Mouse (Mus musculus) heart, adult 8-10 months (tissue): Measurements from ENCODE around the gene Mnd1. TPM values are rescaled to one million over a fixed set of nuclear protein-coding genes. Genes with fewer than 3 reads are reported as not detected.
A peak's percentile ranks its signal among the peaks of the same experiment; 100 is the strongest.

ENCODE experiments used
- DNase-seq: peaks from one replicate; pipeline ENCODE4 v3.0.0; 2022; ENCODE audit warnings: low spot score
- total RNA-seq, 4 experiments: library from RNA; stranded (reverse); gene quantifications; 2 replicates each; pipeline ENCODE4 v1.2.4; 2022

The Mnd1 gene
- total RNA-seq, 4 experiments from 2014 or later = 1.9 to 3.4 (median 2.3) TPM

- DNase-seq = no peak
Observed at GRCm38 (mm10) chr3:84048729-84049175, 106.8 kb downstream of the Mnd1 start.

GRCm38 (mm10) chr3:84046206-84046605 lies 109.4 kb downstream of the Mnd1 start:
- no peak for DNase-seq

DNA sequence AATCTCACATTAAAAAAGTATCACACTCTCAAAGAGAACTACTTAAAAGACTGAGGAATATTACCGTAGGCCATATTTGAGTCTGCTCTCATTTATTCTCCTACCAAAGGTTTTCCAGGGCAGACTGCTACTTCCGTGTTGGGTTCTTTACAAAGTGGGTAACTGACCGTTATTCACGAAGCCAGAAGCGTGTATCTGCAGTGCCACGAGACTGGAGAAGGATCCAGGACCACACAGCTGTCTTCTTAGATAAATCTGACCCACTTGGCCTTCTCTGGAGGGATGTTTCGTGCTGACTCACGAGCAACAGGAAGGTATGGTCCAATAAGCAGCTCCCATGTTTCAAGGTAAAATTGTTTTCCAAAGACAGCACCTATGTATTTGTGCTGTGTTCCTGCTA lies 113.8 kb downstream of the Mnd1 start:
- DNase-seq = no peak

DNA sequence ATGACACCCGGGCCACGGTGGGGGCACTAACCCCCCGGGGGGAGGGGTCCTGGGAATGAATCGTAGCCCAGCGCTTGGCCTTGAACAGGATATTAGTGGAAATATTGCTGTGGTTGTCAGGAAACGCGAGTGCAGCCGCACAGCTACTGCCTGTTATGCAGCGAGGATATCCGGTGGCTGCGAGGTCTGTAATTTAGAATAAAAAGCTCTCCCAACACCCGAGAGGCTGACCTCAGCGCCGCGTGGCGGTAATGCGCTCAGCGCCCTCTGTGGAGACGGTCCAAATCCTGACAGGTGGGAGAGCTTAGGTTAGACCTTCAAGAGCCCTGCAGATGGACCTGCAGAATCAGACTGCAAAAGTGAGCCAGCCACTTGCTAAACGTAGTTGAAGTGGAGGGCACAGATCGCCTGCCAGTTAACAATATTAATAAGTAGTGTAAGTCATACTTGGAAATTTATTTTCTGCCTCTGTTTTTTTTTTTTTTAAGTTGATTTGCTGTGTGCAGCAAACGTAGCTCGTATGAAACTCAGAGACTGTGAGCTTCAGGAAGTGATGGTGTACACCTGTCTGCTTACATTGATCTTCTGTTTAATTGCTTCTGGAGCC lies 115.0 kb downstream of the Mnd1 start:
- peak; percentile 57 for DNase-seq

DNA sequence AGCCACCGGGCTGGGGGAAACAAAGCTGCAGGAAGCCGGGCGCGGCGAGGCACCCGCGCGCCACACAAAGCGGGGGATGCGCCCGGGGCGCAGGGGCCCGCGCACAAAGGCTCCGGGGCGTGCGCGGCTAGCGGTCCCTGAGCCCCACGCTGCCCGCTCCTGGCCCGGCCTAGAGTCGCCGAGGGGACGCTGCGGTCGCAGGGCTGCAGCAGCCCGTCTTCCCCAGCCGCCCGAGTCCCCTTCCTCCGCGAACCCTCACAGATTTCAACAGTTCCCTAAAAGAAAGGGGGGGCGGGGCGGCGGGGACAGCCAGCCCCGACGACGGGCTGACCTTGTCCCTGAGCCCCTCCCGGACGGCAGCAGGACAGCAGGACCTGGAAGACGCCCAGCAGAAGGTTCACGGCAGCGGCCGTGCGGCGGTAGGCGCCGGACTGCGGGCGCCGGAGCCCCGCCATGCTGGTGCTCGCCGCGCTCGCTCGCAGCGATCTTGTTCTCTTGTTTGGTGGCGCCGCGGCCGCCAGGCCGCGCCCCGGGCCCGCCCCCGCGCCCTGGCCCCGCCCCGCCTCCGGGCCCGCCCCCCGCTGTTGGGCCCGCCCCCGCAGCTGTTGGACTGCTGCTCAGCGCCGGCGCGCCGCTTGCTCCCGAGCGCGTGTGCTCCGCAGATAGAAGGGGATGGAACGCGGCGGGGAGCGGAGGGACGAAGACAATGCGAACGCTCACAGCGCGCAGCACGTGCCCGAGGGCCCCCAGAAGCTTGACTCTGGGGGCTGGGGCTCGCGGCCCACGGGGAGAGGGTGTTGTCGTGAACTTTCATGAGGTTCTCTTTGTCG lies 115.7 kb downstream of the Mnd1 start, which contains the start of gene Tmem131l:
Gene Tmem131l (minus strand): TSS at position 530 of the 830 bp plus-strand sequence.
- peak; percentile 55 for DNase-seq

DNA sequence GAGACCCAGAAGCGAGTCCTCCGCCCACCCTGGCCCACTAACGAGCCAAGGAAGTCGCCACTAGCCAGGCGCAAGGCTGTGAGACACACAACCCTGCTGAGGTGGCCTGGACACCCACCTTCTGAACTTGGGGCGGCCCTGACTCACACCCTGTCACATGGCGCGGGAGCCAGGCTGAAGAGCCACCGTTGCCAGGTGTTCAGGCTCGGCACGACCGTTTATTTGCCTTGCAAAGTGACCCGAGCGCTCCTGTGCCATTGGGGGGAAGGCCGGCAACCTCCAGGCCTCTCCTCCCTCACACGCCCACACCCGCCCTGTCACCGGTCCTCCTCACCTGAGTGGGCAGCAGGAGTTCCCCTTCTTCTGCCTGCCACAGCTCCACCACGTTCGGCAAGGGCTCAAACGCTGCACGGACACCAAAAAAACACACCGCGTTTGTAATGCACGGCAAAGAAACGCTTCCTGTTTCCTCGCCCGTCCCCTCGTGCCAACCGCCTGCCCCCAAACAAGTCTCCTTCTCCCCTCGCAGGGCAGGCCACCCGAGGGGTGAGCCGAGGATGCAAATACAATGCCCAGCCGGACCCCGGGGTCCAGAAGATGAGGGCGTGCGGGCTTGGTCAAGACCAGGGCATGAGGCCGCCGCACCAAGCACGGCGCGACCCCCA lies 116.5 kb downstream of the Mnd1 start:
- no peak for DNase-seq

DNA sequence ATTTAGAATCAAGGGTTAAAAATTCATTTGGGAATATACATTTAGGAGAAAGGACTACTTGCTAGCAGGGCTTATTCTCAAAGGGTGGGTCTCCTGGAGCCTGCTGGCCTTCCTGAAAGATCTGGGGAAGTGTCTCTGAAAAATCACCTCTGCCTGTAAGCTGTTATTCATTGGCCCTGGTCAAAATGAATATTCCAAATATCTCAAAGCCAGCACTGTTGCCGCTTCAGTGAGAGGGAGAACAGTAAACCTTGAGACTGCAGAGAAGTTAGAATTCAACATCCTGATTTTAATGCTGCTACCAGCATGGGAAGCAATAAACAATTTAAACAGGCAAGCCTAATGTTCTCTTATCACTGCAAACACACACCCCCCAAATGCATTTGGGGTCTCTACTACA lies 117.5 kb downstream of the Mnd1 start:
- no peak for DNase-seq

Other genes with a start within 250 kb of the Mnd1 start
- 10 to 100 TPM; 17.6 to 25.0 (median 21.0) TPM for gene Tmem131l, start 115.6 kb downstream of the Mnd1 start, total RNA-seq
- gene Gm6525, start 18.3 kb upstream of the Mnd1 start, total RNA-seq = not detected
- 1 to 10 TPM; 4.9 to 8.2 (median 6.7) TPM for gene Trim2, start 151.1 kb upstream of the Mnd1 start, total RNA-seq